Mouse (Mus musculus): ENCODE measurements around the gene Chic2. TPM values are rescaled to one million over a fixed set of nuclear protein-coding genes. Genes with fewer than 3 reads are reported as not detected.
A peak's percentile ranks its signal among the peaks of the same experiment; 100 is the strongest.

Gene Chic2
- total and polyA plus RNA-seq, 2 experiments from 2014 or later = 12.8 to 33.9 TPM

DNA sequence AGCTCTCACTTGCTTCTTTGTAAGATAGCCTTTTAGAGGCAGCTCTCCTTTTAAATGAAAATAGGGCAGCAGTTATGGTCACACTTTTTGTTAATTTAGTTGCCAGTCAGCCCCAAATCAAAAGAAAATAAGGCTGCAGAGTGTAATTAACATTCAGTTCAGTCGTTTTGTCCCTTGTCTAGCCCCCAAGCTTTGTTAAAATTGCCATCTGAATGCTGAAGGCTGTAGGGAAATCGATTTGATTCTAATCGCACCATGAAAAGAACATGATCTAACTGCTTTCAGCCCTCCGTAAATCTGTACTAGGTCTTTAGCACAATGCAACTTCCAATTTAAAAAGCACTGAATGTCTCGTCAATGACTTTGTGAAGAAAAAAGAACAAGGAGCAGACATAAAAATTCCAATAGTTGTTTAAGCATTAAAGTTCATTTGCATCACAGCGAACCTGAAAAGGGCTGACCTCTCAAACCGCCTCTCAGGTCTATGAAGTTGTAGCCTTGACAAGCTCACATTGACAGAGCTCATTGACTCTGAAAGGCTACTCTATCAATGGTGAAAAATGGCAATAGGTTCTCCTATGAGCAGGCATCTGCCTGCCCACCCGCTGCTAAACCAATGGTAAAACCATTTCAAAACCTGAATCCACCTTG, 31.7 kb downstream of the Chic2 start:
- H3K9me3 ChIP-seq (ENCODE audit: low read length) = no peaks in the 10 kb centered on the region
- TF ChIP-seq CTCF (IDR thresholded peaks at IDR 0.05; ENCODE audit: low read depth) = no peak
- 0 out of 2 replicates have a peak, but pooled peaks cover 3% of the 10 kb centered on the region for H3K36me3 ChIP-seq (ENCODE audit: insufficient read depth, low read length)
- H3K4me3 ChIP-seq (ENCODE audit: low read length) = no peak overlapping the region
- no peak overlapping the region; the same call in 1 of the 2 replicates for H3K27ac ChIP-seq
- ATAC-seq = no peak
- no peak overlapping the region for H3K9ac ChIP-seq (replicated peaks; ENCODE audit: low read length)
- 28% methylated on average over 8 of the region's 8 CpGs for WGBS
- DNase-seq (ENCODE audit: low spot score) = peak; percentile 14
- H3K4me1 ChIP-seq (ENCODE audit: insufficient read depth, low read length) = no peaks in the 10 kb centered on the region
- H3K27me3 ChIP-seq (ENCODE audit: insufficient read depth, low read length) = no peaks in the 10 kb centered on the region
- peak overlapping the region; percentile 21; the same call in 1 of the 2 replicates for H3K4me2 ChIP-seq (ENCODE audit: low read depth, low read length)

GRCm38 (mm10) chr5:75011985-75012738, 32.4 kb downstream of the Chic2 start:
- no peaks in the 10 kb centered on the region for H3K4me1 ChIP-seq (ENCODE audit: insufficient read depth, low read length)
- no peak overlapping the region for H3K9ac ChIP-seq (replicated peaks; ENCODE audit: low read length)
- H3K36me3 ChIP-seq (ENCODE audit: insufficient read depth, low read length) = 0 out of 2 replicates have a peak, but pooled peaks cover 4% of the 10 kb centered on the region
- no peaks in the 10 kb centered on the region for H3K27me3 ChIP-seq (ENCODE audit: insufficient read depth, low read length)
- peak; percentile 64 for ATAC-seq
- H3K4me3 ChIP-seq (ENCODE audit: low read length) = no peak overlapping the region
- peak; percentile 19 for DNase-seq (ENCODE audit: low spot score)
- 24% methylated on average over 4 of the region's 4 CpGs for WGBS
- 0 out of 2 replicates have a peak overlapping the region, but pooled peaks have one; percentile 21 for H3K4me2 ChIP-seq (ENCODE audit: low read depth, low read length)
- H3K27ac ChIP-seq = no peak overlapping the region; the same call in 1 of the 2 replicates
- TF ChIP-seq CTCF (IDR thresholded peaks at IDR 0.05; ENCODE audit: low read depth) = no peak
- H3K9me3 ChIP-seq (ENCODE audit: low read length) = no peaks in the 10 kb centered on the region

- H3K9ac ChIP-seq (replicated peaks; ENCODE audit: low read length) = no peak overlapping the region
- no peak for TF ChIP-seq CTCF (IDR thresholded peaks at IDR 0.05; ENCODE audit: low read depth)
- H3K9me3 ChIP-seq (ENCODE audit: low read length) = no peaks in the 10 kb centered on the region
- H3K4me3 ChIP-seq (ENCODE audit: low read length) = no peak overlapping the region
- H3K36me3 ChIP-seq (ENCODE audit: insufficient read depth, low read length) = 0 out of 2 replicates have a peak, but pooled peaks cover 4% of the 10 kb centered on the region
- H3K27me3 ChIP-seq (ENCODE audit: insufficient read depth, low read length) = no peaks in the 10 kb centered on the region
- no peak for DNase-seq (ENCODE audit: low spot score)
- no peaks in the 10 kb centered on the region for H3K4me1 ChIP-seq (ENCODE audit: insufficient read depth, low read length)
- H3K4me2 ChIP-seq (ENCODE audit: low read depth, low read length) = no peak overlapping the region
- no peak overlapping the region for H3K27ac ChIP-seq
- no peak for ATAC-seq
- WGBS = 69% methylated on average over 3 of the region's 3 CpGs
Observed at GRCm38 (mm10) chr5:75004755-75005154, 39.8 kb downstream of the Chic2 start.

- no peak overlapping the region for H3K4me2 ChIP-seq (ENCODE audit: low read depth, low read length)
- H3K9ac ChIP-seq (replicated peaks; ENCODE audit: low read length) = no peak overlapping the region
- peaks cover 2% of the 10 kb centered on the region; the same call in 1 of the 2 replicates for H3K4me1 ChIP-seq (ENCODE audit: insufficient read depth, low read length)
- H3K27me3 ChIP-seq (ENCODE audit: insufficient read depth, low read length) = no peaks in the 10 kb centered on the region
- no peak overlapping the region for H3K4me3 ChIP-seq (ENCODE audit: low read length)
- 75% methylated on average over 3 of the region's 3 CpGs for WGBS
- no peak overlapping the region for H3K27ac ChIP-seq
- TF ChIP-seq CTCF (IDR thresholded peaks at IDR 0.05; ENCODE audit: low read depth) = no peak
- DNase-seq (ENCODE audit: low spot score) (peak; percentile 16), ATAC-seq (no peak)
- H3K36me3 ChIP-seq (ENCODE audit: insufficient read depth, low read length) = no peaks in the 10 kb centered on the region
- H3K9me3 ChIP-seq (ENCODE audit: low read length) = no peaks in the 10 kb centered on the region
Observed at GRCm38 (mm10) chr5:75002109-75002508, 42.5 kb downstream of the Chic2 start.

GRCm38 (mm10) chr5:74998716-74999512, 45.7 kb downstream of the Chic2 start:
- Histone ChIP-seq H3K4me3 (ENCODE audit: low read length) (no peak overlapping the region), H3K4me2 (ENCODE audit: low read depth, low read length) (no peak overlapping the region), H3K9ac (replicated peaks; ENCODE audit: low read length) (no peak overlapping the region), H3K27ac (peak overlapping the region; percentile 36; the same call in 1 of the 2 replicates), H3K9me3 (ENCODE audit: low read length) (no peaks in the 10 kb centered on the region), H3K4me1 (ENCODE audit: insufficient read depth, low read length) (peaks cover 2% of the 10 kb centered on the region; the same call in 1 of the 2 replicates), H3K36me3 (ENCODE audit: insufficient read depth, low read length) (peaks cover 2% of the 10 kb centered on the region; the same call in 1 of the 2 replicates), H3K27me3 (ENCODE audit: insufficient read depth, low read length) (no peaks in the 10 kb centered on the region)
- WGBS = 23% methylated on average over 12 of the region's 12 CpGs
- peak; percentile 90 for ATAC-seq
- DNase-seq (ENCODE audit: low spot score) = peak; percentile 66
- no peak; the same call in 1 of the 2 replicates for TF ChIP-seq CTCF (IDR thresholded peaks at IDR 0.05; ENCODE audit: low read depth)

GRCm38 (mm10) chr5:74994947-74995346, 49.6 kb downstream of the Chic2 start:
- H3K4me2 ChIP-seq (ENCODE audit: low read depth, low read length) = no peak overlapping the region
- H3K27ac ChIP-seq = no peak overlapping the region
- H3K4me3 ChIP-seq (ENCODE audit: low read length) = no peak overlapping the region
- H3K9ac ChIP-seq (replicated peaks; ENCODE audit: low read length) = no peak overlapping the region
- peaks cover 2% of the 10 kb centered on the region; the same call in 1 of the 2 replicates for H3K36me3 ChIP-seq (ENCODE audit: insufficient read depth, low read length)
- no peaks in the 10 kb centered on the region for H3K27me3 ChIP-seq (ENCODE audit: insufficient read depth, low read length)
- ATAC-seq (peak; percentile 60; the same call in 1 of the 2 replicates), DNase-seq (ENCODE audit: low spot score) (peak; percentile 68)
- TF ChIP-seq CTCF (IDR thresholded peaks at IDR 0.05; ENCODE audit: low read depth) = no peak
- H3K4me1 ChIP-seq (ENCODE audit: insufficient read depth, low read length) = peaks cover 2% of the 10 kb centered on the region; the same call in 1 of the 2 replicates
- H3K9me3 ChIP-seq (ENCODE audit: low read length) = 0 out of 2 replicates have a peak, but pooled peaks cover 3% of the 10 kb centered on the region
- WGBS = 32% methylated on average over 8 of the region's 8 CpGs
